Mouse (Mus musculus) lung, adult 2 months (tissue): ENCODE data around the gene Stradb.

Source experiments
- CTCF ChIP-seq: fragments of 200-500 bp; IDR thresholded peaks from 2 replicates; pipeline ENCODE4 v1.5.1; 2011; ENCODE audit warnings: mild to moderate bottlenecking, low read length, control low read depth; ENCODE audit not compliant: insufficient read depth
- POLR2A ChIP-seq: fragments of 200-500 bp; IDR thresholded peaks from 2 replicates; pipeline ENCODE4 v1.6.1; 2011; ENCODE audit warnings: low read depth, mild to moderate bottlenecking, control low read depth, low read length, borderline replicate concordance; ENCODE audit errors: extremely low read depth

- TF ChIP-seq POLR2A (no peak), CTCF (no peak)
These were observed 48.2 kb downstream of the Stradb start for GRCm38 (mm10) chr1:59021556-59021955.
